Mouse (Mus musculus) layer of hippocampus, adult 11-12 months (tissue): ENCODE data around the gene Prm3.

Experiments used
- DNase-seq: peaks from one replicate; pipeline ENCODE4 v3.0.0; 2022; ENCODE audit warnings: low spot score

The Prm3 gene

DNA sequence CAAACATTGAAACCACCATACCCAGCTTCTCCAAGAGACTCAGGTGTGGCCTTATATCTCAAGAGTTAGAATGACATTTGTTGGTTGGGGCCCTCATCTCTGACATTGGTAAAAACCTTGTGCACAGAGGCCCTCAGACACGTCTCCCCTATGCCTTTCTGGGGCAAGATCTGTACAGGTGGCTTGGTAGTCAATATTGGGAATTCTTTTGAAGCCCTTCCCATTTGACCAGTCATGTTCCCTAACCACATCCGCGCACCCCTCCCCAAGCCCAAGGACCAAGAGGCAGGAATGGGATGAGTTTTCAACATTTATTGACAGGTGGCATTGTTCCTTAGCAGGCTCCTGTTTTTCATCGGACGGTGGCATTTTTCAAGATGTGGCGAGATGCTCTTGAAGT is 5.3 kb upstream of the Prm3 start, which contains the start of gene Prm2:
TSS of gene Prm2 (minus strand) at position 101 of the 400 bp plus-strand sequence.
- DNase-seq = no peak

DNA sequence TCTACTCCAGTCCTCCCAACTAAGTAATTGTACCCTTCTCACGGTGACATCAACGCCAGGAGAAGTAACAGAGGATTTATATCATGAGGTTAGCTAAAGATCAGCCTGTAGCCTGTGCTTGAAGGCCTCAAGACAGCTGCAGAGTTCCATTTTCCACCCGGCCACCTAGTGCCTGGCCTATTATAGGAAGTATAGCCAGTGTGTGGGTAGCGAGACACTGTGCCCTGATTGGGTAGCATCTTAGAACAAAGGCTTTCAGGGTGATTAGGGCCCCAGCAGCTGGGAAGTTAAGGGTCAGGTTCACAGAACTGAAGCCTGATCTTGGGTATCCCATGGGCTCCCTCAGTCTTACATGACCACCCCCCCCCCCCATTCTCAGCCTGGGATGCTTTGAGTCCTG is 1.8 kb downstream of the Prm3 start:
- DNase-seq = no peak

DNA sequence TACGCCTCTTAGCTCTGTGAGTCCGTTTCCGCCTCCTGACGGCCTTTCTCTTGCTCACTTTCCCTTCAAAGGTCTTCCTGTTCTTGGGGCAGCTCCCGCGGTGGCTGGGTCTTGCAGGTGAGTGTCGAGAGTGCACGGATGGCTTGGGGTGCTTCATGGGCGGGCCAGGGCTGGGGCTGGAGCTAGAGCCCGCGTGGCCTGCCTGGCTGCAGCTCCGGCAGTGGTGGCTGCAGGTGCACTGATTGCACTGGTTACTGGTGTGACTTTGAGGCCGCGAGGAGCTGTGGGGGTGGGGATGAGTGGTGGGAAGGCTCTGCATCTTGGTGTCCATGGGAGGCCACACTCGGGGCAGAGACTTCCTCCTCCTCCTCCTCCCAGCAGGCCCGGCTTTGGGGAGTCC is 2.4 kb downstream of the Prm3 start, which contains the start of gene Tnp2:
TSS of gene Tnp2 (minus strand) at position 390 of the 400 bp plus-strand sequence.
- no peak for DNase-seq

DNA sequence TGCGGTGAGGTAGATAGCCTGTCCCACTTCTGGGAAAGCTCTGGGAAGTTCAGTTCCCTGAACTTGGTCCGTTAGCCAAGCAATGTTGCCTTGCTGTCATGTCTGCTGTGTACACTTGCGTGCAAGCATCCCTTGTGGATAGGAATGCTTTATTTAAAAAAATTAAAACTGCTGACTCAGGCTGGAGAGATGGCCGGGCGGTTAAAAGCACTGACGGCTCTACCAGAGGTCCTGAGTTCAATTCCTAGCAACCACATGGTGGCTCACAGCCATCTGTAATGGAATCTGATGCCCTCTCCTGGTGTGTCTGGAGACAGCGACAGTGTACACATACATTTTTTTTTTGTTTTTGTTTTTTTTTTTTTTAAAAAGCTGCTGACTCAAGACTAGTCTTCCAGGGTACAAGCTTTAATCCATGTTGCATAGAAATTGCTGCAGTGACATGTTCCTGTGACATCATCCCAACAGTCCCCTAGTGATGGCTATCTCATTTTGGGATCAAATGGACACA is 3.1 kb downstream of the Prm3 start:
- no peak for DNase-seq

DNA sequence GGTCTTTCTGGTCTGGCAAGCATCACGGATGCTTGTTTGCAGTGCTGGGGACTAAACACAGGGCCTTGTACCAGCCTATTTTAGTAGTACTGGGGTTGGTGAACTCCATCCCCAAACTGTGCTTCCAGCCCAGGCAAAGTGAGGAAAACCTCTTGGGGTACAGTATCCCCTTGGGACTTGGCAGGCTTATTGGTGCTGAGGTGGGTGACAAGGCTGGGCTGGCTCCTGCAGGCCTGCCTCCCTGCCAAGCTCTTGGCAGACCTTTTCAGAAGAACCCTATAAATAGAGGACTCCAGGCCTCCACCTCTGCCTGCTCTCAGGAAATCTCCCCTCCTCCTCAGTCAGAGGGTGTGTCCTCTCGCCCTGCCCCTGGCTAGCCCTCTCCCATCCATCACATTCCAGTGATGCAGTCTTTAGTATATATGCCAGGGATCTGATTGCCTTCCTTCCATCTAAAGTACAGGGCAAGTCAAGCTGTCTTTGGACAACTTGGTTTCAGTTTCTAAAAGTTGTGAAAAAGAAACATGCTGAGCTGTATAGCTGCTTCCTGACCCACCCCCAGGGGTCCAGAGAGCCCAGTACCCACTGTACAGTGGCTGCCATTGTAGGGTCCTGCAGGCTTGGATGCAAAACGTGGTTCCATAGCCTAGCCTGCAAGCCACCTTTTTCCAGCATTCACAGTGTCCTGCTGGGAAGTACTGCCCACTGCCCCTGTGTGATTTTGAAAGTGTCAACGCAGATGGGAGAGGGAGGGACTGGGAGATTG is 3.7 kb downstream of the Prm3 start:
- no peak for DNase-seq

DNA sequence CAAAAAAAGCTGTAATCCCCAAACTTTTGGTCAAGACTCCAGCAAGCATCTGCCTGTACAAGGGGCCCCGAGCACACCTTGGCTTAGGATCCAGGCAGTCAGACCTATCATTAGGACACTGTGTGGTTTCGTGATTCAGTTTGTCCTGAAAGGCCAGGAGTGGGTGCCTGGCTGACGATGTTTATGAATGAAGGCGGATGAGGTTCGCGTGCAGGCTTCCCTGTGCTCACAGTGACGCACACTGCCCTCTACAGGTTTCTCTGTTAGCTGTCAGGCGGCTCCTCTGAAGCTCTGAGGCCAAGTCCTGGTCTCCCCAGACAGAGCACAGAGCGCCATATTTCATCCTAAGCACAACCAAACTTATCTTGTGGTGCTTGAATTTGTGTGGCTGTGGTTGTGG is 4.4 kb downstream of the Prm3 start:
- peak; percentile 88 for DNase-seq

DNA sequence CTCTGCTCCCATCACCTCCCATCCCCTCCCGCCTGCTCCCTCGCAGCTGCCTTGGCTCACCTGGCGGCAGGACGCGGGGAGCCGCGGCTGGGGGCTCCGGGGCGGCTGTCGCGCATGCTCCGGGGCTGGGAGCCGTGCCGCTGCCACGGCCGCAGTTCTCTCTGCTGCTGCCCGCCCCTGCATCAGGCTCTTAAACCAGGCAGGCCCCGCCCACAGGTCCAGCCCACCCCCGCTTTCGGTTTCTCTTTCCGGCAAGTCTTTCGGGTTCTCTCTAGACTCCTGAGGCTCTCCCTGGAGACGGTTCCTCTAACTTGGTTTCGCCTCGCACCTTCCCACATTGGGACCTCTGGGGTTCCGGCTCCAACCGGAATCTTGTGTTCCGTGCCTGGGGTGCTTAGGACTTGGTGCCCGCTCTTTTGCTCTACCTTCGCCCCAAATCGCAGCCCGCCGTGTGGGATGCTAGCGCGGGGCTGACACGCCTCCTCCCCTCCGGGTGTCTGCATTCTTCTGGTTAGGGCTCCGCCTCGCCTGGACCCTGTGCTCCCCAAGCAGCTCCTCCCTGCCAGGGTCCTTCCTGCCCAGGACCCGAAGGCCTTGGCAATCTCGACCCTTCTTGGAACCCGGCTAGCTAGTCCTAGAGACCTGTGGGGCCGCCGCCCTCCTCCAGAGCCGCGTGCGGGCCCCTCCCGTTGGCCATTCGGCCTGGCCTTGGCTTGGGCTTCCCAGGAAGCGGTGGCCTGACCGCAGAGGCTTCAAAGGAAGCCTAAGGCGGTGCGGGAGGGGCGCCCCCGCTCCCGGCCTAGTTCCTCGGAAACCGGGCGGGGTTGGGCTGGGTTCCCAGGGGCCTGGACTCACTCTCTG is 5.1 kb downstream of the Prm3 start, which contains the start of gene Socs1:
TSS of gene Socs1 (minus strand) at position 166 of the 861 bp plus-strand sequence.
- DNase-seq = peak; percentile 79

DNA sequence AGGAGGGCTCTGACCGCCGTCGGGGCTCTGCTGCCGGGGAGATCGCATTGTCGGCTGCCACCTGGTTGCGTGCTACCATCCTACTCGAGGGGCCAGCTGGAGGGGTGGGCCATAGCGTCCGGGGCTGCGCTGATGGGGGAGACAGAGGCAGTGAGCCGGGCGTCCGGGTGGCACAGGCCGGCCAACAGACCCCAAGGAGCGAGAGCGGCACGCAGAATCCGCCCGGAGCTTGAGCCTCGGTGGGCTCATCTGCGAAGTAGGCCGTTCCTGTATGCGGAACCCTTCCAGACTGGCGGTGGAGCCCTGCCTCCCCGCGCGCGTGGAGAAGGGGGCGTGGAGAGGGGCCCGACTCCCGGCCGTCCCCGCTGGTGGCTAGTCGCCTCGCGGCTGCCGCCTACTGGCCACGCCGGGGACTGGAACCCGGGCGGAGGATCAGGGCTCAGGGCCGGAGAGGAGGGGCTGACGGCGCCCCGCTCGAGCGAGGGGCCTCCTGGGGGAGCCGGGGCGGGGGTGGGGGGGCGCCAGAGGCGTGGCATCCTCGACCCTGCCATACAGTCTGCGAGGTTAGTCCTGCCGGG is 5.8 kb downstream of the Prm3 start:
- peak; percentile 86 for DNase-seq

DNA sequence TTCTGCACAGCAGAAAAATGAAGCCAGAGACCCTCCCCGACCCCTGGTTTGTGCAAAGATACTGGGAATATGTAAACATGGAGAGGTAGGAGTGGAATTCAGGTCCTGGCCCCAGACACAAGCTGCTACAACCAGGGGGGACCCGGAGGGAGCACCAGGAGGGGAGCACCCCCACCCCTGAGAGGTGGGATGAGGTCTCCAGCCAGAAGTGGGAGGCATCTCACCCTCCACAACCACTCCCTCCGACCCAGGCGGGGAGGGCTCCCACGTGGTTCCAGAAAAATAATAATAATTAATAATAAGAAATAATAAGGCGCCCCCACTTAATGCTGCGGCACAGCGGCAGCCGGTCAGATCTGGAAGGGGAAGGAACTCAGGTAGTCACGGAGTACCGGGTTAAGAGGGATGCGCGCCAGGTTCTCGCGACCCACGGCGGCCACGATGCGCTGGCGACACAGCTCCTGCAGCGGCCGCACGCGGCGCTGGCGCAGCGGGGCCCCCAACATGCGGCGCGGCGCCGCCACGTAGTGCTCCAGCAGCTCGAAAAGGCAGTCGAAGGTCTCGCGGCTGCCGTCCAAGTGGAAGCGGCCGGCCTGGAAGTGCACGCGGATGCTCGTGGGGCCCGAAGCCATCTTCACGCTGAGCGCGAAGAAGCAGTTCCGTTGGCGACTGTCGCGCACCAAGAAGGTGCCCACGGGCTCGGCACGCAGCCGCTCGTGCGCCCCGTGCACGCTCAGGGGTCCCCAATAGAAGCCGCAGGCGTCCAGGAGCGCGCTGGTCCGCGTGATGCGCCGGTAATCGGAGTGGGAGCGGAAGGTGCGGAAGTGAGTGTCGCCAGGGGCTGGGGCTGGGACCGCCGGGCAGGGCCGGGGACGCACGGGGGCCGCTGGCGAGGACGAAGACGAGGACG is 6.6 kb downstream of the Prm3 start:
- DNase-seq = peak; percentile 31

DNA sequence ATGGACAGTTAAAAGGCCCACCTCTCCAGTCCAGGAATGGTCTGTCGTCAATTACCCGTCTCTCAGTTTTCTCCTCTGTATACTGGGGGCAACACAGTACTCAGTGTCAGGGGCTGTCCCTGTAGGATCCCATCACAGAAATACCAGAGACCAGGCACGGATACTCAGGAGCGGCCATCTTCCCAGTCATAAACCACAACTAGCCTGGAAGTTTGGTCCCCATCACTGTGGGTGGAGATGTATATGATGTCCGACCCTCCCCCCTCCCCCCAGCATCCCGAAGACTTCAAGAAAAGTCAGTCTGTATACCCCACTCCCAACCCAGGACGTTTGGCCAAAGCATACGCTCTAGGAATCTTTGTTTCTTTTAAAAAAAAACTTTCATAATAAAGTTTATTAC is 7.3 kb downstream of the Prm3 start:
- no peak for DNase-seq

DNA sequence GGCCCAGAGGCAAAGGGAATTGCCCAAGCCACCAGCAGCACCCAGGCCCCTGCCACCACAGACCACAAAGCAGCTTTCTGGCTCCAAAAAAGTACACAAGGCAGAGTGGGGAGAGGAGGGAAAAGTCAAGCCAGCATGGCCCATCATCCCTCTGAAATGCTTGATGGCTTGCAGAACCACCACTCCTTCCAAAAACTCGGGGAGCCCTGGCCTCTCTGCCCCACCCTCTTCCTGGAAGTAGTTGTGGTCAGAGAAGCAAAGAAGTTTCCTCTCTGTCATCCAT is 7.6 kb downstream of the Prm3 start:
- no peak for DNase-seq

DNA sequence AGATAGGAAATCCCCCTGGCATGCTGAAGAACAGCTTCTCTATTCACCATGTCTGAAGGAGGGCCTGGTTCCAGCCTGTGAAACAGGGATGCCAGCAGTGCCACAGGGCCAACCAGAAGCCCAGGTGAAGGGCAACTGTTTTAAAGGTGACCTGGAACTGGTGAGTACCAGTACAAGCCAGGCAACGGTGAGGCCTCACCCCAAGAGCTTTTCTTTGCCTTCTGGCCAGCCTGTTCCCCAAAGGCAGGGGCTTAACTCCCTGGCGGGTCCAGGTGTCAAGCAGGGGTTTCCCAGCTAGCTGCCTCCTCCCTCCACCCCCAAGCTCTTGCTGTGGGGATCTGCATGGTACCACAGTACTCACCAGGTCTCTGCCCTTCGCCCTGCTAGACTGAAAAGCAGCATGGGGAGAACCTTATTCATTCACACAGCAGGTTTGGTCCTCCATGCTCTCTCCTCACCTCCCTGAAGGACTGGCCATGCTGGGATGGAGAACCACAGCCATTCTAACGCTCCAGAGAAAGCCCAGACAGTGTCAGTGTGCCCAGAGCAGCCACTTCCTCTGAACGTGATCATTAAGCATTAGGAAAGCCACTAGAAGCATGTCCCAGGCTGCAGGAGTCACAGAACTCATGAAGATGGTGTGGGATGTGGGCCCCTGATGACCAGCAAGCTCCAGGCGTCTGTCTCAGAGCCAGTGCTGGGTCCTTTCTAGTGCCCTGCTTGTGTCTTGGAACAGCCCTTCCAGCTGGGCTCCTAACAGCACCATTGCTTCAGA is 8.2 kb downstream of the Prm3 start:
- no peak for DNase-seq

DNA sequence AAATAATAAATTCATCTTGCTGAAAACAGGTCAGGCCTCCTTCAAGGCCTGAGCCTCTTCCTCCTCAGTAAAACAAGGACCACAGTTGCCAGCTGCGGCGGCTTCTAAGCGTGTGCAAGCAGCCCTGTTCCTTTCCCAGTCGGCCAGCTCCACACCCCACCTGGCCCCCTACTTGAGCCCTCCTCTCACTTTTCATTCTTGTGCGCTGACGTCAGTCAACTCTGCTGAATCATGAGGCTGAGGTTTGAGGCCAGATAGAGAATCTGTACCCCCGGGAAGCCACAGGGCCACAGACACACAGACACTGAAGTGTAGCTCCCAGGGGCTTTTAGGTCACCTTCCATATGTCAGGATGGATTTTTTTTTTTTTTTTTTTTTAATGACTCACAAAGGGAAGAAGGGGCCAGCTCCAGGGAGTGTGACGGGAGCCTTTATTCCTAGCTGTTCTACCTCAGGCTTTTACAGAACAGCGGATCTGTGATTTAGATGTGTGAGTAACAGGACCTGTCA is 8.8 kb downstream of the Prm3 start:
- no peak for DNase-seq

DNA sequence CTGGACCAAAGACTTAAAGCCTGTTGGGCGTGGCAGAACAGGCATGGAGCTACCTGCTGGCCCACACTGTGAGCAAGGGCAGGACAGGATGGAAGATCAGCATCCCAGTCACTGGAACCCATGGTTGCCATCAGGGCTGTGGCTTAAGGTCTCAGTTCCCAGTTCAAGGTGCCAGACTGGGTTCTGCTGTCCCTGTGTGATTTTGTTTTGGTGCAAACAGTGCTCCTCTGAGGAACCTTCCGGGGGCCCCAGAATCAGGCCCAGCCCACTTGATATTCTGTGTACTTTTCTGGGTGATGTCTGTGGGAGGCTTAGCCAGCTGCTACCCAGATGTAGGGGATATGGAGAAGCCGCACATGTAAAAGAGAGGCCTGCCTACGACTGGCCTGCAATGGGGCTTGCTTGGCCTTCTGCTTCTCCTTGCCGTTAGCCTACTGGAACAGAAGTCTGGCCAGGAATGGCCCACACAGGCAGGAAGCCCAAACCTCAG is 10.0 kb downstream of the Prm3 start:
- DNase-seq = no peak

DNA sequence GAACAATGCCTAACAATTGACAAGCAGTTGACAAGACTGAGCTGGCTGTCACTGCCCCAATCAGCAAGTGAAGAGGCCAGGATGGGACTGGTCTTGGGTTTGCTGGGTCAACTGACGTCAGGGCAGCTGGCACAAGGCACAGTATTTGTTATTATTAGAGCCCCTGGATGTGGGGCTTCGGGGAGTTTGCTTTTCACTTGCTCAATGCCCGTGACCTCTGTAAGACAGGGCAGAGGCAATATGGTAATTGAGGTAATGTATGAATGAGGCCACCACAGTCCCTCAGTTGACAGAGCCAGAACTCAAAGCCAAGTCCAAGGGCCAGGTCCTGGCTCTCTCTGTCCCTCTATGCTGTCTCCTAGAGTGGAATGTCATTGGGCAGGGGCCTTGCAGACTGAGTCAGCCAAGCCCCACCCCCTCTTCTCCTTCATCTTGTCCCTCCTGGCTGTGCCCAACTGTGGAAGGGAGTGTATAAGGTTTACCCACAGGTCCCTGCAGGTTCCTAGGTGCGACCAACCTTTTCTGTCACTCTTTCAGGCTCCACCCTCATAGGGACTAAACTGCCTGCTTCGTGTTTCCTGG is 13.0 kb downstream of the Prm3 start:
- no peak for DNase-seq

DNA sequence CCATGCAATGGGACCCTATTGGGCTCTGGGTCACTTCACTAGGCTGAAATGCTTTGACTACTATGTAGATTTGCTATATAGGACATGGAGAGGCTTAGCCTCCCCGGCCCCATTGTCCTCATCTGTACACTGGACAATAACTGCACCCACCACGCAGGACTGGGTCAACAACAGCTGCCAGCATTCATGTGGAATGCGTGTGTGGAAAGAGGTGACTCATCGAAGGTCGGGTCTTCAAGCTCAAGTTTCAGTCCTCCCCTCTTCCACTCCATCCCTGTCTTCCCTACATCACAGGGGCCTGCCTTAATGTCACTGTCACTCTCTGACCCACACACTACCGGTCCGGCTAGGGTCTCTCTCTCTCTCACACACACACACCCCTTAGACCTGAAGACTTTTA is 14.4 kb downstream of the Prm3 start:
- no peak for DNase-seq

DNA sequence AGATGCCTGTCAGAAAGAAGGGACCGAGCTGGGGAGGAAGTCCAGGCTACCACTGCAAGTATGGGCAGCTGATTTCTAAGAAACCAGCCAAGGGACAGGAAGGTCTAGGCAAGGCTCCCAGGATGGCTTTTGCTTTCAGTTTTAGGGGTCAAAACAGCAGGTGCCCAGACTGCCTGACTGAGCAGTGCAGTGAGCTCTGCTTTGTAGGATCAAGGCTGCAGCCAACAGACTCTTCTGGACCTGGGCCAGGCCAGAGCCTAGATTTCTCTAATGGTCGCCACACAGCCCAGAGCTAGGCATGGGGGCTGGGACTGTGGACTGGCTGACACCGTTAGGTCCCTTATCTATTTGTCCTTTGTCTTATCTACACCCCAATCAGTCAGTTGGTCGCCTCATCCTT is 16.0 kb downstream of the Prm3 start:
- DNase-seq = no peak

DNA sequence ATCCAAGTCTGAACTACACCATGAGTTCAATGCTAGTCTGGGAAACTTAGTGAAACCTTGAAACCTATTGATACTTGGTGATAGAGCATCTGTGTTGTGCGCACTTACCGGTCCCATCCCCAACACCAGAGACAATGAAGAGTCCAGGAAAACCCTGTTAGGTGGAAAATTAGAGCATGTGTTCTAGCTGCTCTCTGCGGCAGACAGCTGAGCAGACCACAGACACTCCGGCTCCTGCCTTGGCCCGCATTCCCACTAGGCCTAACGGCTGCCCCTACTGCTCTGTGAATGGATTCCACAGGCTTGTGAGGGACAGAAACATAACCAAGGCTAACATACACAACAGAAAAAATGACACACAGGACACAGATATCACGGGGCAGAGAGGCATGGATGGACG is 17.2 kb downstream of the Prm3 start:
- DNase-seq = no peak

DNA sequence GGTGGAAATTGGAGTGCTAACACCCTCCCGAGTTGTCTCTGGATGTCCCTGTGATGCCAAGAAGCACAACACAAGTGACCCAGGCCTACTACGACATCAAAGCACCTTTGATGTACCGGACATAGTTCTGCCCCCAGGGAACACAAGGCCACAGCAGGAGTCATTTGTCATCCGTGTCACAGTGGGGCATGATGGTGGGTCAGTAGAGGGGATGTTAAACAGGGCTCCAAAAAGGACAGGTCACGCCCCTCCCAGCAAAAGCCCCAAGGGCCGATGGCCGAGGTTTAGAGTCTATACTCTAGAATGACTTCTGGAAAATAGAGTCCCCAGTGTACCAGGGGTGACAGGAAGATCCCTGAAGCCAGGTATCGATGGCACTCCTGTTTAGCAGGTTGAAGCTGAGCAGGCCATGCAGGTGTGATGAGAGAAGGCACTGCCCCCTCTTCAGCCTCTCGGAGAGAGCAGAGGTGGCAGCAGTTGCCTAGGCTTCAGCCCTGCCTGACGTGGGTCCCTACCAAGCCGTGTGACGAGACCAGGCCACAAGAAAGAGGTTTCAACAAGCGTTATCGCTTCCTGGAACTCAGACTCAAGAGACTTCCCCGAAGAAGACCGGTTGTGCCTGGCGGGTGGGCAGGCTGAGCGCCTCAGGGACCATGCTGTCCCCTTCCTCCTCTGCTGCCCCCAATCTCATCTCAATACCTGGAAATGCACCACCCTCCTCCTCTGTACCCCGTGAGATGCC is 18.8 kb downstream of the Prm3 start:
- DNase-seq = no peak
